Mouse (Mus musculus) large intestine, adult 2 months (tissue): ENCODE results near the gene Daam1. TPM values are rescaled to one million over a fixed set of nuclear protein-coding genes. Genes with fewer than 3 reads are reported as not detected.

Source experiments
- DNase-seq: peaks from one replicate; pipeline ENCODE4 v3.0.0-alpha.2; 2012; ENCODE audit warnings: low read depth, low spot score
- whole genome bisulfite sequencing: fragments of 180-500 bp; shearing (Covaris S2); methylation state at CpG from one replicate; pipeline ENCODE4 v1.1.7; 2018; 5-methylcytosine and 5-hydroxymethylcytosine counted together
- polyA plus RNA-seq: library from polyadenylated mRNA; depleted of rRNA; stranded (reverse); fragments of >200 nt; gene quantifications from 2 replicates; pipeline ENCODE4 v1.2.3, GENCODE M21; 2012

The Daam1 gene
- polyA plus RNA-seq, 1 experiment: 4.3 TPM

DNA sequence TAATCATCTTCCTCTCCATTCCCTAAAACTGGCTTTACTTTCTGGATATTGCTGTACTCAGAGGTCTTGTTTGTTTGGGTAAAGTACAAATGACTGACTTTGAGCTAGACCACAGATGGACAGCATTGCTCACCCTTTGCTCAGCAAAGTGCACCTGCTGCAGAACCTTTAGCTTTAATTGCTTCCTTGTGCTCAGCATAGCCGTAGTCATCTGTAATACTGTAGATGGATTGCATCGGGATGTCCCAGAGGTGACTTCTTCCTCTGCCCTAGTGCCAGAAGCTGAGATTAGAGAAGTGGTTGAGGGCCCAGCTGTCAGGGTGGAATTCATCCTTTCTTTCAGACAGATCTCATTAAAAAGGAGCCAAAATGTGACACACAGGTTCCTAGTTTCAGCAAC, 56.1 kb downstream of the Daam1 start:
- WGBS: 13% methylated on average over 2 of the region's 2 CpGs
- no peak for DNase-seq

DNA sequence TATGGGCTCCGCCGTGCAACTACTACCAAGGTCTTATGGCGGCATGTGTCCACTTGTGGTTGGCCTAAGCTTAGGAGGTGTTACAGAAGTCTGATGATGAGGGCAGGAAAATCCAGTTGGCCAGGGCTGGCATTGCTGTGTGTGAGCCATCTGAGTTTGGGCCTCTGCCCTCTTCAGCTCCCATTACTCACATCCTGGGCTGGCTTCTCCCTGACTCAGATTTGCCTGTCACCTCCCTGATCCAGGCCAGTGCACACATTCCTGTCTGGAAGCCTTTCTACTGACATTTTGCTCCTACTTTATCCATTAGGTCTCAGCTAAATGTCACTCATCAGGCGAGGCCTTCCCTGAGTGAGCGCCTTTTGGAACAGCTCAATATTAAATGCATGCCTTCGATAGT, 57.5 kb downstream of the Daam1 start:
- DNase-seq: no peak
- 92% methylated on average over 6 of the region's 6 CpGs for WGBS

GRCm38 (mm10) chr12:71889266-71889665, 58.4 kb downstream of the Daam1 start:
- WGBS: 49% methylated on average over 8 of the region's 8 CpGs
- no peak for DNase-seq

- DNase-seq: no peak
- WGBS: 95% methylated on average over 1 of the region's 1 CpGs
These were observed 59.4 kb downstream of the Daam1 start for GRCm38 (mm10) chr12:71890282-71890681.

DNA sequence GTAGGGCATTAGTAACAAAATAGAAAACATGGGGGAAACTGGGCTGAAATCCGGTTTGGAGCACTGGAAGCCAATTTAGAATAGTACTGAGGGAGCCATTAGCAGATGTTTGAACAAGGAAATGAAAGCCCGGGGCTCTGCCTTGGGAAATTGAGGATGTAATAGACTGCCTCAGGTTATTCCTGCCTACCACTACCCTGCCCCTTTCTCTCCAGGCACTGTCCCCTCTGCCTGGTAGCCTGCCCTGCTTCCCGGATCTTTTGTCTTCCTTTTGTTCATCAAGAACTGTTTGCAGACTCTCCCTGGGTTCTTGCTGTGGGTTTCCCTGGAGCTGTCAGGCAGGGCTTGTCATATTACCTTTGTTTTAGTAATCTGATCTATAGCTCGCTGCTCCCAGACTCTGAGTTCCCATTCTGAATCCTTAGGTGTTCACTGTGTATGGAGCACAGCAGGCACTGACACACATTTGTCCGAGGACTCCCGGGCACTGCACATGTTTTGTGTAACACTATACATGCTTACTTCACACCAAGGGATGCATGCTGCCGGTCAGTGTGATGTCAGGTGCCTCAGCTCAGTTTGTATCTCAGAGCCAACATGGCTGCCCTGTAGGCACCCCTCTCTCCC, 61.0 kb downstream of the Daam1 start:
- no peak for DNase-seq
- WGBS: 61% methylated on average over 7 of the region's 7 CpGs

GRCm38 (mm10) chr12:71892996-71893605, 62.2 kb downstream of the Daam1 start:
- WGBS: 68% methylated on average over 9 of the region's 9 CpGs
- DNase-seq: no peak

DNA sequence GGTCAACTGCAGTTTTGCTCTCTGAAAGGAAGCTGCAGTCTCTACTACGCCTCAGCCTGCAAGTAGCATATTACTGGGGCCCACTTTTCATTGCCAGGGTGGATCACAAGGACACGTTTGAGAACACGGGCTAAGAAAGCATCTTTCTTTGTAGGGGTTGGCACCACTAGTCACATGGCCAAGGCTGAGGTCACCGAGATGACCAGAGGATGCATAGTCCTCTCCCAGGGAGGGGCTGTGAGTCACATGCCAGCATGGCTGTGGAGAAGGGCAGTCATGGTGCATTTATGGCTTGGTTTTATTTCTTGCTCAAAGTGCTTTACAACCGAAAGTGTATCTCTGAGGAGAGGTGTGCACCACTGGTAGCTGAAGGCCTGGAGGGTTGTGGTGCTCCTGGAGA, 67.4 kb downstream of the Daam1 start:
- WGBS: 46% methylated on average over 5 of the region's 5 CpGs

DNA sequence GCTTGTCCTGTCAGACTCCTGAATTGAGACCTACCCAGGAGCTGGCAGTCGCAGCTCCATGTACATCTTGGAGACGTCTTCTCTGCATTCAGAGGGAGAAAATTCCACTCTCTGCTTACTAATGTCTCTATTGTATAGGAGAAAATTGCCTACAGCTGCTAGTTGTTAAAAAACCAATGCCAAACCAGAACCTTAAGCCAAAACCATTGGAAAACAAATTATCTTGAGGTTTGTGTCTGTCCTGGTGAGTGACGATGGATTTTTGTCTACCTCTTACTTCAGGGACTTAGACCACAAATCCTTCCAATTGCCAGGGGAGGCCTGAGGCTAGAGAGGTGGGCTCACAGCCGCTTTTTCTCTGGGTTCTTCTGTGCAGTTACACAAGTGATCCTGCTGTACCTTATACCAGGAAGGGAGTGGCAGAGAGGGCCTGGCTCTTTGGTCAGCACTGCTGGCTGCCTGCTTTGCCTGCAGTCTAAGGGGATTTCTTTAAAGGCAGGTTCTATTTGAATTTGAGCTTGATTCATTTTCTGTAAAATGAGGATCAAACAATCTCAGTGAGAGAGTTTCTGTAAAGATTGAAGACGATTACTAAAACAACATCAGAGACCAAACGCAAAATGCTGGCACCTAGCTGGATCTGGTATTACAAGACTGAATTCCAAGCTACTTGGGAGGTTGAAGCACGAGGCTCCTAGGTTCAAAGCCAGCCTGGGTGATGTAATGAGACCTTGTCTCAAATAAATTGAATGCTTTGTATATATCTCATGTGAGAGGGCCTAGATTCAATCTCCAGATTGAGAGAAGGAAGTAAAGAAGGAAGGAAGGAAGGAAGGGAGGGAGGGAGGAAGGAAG, 68.0 kb downstream of the Daam1 start:
- 77% methylated on average over 7 of the region's 7 CpGs for WGBS
- DNase-seq: no peak

More for the DNA sequence above, 67.4 kb downstream of the Daam1 start:
- DNase-seq: no peak

DNA sequence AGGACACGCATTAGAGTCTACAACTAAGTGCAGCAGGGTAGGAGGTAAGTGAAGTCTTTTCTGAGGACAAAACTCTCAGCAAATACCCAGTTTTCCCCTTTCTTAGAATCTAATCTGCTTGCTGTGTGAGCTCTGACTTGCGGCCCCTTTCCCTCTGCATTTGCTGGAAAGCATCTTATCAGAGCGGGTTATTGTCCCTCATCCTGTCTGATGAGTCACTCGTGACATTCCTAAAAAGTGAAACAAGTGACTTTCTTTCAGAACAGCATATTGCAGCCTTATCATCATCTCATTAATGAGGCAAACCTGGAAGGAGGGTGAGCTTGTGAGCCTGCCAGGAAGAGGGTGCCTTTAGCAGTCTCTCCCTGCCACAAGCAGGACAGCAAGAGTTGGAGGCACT, 68.7 kb downstream of the Daam1 start:
- no peak for DNase-seq
- 72% methylated on average over 4 of the region's 4 CpGs for WGBS

- WGBS: 89% methylated on average over 7 of the region's 7 CpGs
- DNase-seq: no peak
These were observed 70.3 kb downstream of the Daam1 start for GRCm38 (mm10) chr12:71901211-71901610.

DNA sequence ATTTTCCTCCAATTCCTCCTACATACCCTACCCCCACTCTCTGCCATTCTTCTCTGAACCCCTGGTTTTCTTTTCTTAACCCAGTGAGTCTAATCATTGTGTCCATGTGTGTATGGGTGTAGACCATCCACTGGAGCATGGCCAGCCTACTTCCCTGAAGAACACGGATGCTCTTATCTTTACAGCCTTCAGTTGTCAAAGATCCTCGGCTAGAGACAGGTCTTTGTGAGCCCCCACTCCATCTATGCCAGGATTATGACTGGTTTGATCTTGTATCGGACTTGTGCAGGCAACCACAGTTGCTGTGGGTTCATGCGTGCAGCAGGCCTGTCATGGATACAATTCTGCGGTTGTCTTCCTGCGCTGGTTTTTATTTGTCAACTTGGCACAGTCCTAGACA, 71.0 kb downstream of the Daam1 start:
- WGBS: 86% methylated on average over 6 of the region's 6 CpGs
- DNase-seq: no peak

- 95% methylated on average over 1 of the region's 1 CpGs for WGBS
- DNase-seq: no peak
These were observed 71.4 kb downstream of the Daam1 start for GRCm38 (mm10) chr12:71902317-71902716.

DNA sequence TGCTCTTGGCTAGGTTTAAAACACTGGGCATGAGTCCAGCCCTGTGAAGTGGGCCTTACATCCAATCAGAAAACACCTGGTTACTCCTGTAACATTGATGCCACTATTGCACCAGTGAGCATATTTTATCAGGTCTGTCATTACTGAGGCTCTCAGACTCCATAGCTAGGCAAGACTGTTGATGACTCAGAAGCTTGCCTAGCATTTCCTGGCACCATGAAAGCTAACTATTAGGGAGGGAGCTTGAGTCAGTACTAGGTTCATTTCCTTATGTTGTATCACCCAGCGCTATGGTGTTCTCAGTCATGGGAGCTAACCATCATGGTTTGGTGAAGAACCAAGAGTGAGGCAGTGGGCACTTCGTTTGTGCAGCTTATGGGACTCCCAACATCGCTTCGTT, 72.3 kb downstream of the Daam1 start:
- WGBS: 54% methylated on average over 4 of the region's 4 CpGs
- no peak for DNase-seq

DNA sequence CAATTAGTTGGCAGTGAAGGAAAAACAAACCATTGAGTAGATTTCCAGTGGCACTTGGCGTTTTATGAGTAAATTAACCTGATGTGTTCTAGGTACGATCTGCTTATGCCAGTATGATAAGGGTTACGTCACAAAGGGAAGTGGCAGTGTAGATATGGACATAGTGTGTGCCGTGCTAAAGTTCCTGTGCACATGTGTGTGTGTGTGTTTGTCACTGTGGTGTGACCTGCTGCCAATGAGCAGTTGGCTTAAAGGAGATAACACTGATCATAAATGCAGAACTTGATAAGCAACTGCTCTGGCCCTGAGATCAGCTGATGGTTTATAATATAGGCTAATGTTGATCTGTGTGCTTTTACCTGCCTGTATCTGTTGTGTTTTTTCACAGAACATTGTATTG, 73.4 kb downstream of the Daam1 start:
- 29% methylated on average over 4 of the region's 4 CpGs for WGBS
- no peak for DNase-seq

DNA sequence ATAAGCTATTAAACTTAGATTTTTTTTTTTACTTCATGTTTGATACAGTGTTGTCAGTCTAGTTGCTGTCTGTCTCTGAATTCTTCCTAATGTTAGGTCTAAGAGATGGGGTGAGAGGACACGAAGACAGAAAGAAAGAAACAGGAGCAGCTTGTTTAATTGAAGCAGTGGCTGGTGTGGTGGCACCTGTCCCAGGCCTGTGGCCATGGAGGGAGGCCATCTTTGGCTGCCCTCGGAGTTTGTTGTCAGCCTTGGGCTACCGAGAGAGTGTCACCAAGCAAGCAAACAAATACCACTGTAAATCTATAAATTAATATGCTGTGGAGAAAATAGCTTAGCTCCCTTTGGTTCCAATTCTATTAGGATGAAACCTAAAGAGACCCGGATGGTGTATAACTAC, 74.0 kb downstream of the Daam1 start:
- 68% methylated on average over 4 of the region's 4 CpGs for WGBS
- no peak for DNase-seq

DNA sequence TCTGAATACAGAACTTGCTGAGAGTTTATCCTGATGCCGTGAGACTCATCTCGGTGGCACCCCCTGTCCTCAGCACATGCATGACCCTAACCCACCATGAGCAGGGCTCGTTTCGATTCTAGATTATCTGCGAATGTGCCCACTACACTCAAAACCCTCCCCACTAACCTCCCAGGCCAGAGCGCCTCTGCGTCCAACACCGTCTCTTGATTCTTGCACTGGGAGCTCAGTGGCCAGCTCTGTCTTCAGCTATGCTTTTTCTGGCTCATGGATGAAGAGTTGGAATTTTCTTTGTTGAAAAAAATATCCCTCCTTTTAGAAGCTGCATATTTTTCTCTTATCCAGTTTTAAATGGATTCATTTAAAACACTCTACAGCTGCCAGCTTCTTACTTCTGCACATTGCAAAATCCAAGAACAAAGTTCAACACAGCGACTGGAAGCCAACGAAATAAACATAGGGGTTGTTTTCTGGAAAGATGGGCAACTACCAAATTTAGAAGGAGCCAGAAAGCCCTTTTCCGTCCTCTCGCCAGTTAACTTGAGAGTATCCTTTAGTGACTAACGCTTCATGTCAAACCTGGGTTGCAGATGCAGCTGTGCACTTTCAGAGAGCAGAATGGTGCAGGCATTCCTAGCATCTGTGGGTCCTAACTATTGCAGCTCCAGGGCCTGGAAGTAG, 74.9 kb downstream of the Daam1 start:
- WGBS: 64% methylated on average over 13 of the region's 13 CpGs
- DNase-seq: no peak

DNA sequence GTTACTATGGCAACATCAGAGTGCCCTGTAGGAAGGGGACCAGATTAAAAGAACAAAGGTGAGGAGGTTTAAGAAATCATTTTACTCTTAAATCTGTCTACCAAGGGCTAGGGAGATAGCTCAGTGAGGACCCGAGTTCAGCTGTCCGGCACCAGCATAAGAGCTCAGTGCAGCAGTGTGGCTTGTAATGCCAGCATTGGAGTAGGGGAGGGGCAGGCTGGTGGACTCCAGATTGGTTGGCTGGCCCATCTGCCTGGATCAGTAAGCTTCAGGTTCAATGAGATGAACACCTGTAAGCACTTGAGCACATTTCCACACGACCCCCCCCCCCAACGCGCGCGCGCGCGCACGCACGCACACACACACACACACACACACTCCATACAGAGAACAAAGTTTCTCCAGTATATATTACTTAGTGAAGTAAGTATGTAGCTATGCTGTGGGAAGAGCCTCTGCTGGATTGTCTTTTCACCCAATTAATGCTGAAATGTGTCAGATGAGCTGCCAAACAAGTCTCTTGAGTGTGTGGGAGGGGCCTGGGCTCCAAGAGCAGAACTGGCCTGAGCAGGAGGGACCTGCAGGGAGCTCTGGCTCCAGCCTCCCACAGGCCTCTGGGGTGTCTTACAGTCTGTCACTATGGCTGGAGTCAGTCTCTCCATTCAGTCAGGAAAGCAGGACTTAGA, 75.8 kb downstream of the Daam1 start:
- WGBS: 86% methylated on average over 12 of the region's 12 CpGs
- no peak for DNase-seq

DNA sequence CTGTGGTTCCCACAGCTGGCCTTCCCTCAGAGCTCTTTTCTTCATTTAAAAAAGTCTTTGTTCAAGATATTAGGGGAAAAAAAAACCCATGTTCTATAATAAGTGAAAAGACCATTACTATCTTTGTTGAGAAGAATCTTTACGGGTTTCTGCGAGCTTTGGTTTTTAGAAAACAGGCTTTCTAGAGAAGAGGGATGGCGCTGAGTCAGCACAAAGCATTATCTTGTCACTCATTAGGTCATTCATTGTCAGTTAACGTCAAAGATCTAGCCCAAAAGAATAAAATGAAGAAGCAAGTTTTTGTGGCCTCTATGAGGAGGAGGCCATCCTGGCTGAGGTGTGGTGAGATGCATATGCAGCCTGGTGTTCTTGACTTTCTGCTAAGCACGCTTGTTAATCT, 78.1 kb downstream of the Daam1 start:
- 96% methylated on average over 5 of the region's 5 CpGs for WGBS
- no peak for DNase-seq

DNA sequence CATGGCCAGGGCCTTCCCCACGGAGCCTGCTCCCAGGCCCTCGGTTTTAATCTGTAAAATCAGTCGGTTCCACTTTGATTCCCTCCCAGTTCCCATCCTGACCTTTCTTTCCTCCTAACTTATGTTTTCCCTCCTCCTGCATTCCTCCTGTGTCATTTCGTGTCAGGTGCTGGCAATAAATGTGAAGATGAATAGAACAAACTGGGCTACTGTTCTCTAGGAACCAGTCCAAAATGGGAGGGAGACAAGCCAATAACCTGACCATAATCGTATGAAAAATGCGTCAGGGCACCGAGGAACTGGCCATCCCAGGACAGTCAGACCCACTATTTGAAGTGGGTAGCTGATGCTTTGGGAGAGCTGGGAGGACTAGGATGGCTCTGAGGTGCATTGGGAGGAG, 79.4 kb downstream of the Daam1 start:
- DNase-seq: no peak
- WGBS: 19% methylated on average over 7 of the region's 7 CpGs

DNA sequence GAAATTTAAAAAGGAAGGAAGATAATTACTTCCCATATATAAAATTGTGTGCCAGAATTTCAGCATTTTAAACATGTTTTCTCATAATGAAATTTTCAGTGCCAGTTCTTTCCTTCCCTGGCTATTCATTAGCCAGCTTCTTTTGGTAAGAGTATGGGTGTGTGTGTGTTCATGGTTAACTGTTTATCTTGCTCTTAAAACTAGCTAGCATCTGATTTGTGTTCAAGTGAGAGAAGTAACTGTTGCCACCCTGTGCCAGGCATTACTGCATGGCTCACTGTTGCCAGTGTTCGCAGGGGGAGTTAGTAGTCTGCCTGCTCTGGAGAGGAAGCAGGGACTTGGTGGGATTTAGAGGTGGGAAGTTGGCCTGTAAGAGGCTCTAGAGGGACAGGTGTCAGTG, 81.4 kb downstream of the Daam1 start:
- DNase-seq: no peak
- WGBS: 14% methylated on average over 1 of the region's 1 CpGs
